Mouse (Mus musculus) embryonic facial prominence, embryonic 10.5 days (tissue): Measurements from ENCODE around the gene Tle4. TPM values are rescaled to one million over a fixed set of nuclear protein-coding genes. Genes with fewer than 3 reads are reported as not detected.
A peak's percentile ranks its signal among the peaks of the same experiment; 100 is the strongest.

Source experiments
- DNase-seq: peaks from one replicate; pipeline ENCODE4 v3.0.0-alpha.2; 2017; ENCODE audit warnings: low spot score
- H3K27ac ChIP-seq: fragments of 300-500 bp; sonication (generic); replicated peaks from 2 replicates; pipeline ENCODE4 v1.5.1; 2016; ENCODE audit warnings: mild to moderate bottlenecking
- H3K27me3 ChIP-seq: fragments of 300-500 bp; sonication (generic); replicated peaks from 2 replicates; pipeline ENCODE4 v1.6.1; 2016; ENCODE audit warnings: low read depth, mild to moderate bottlenecking; ENCODE audit not compliant: poor library complexity, severe bottlenecking
- H3K36me3 ChIP-seq: fragments of 300-500 bp; sonication (generic); replicated peaks from 2 replicates; pipeline ENCODE4 v1.6.1; 2016; ENCODE audit warnings: mild to moderate bottlenecking, moderate library complexity
- H3K4me1 ChIP-seq: fragments of 300-500 bp; sonication (generic); 2 replicates; pipeline ENCODE4 v1.6.1; 2016
- H3K4me3 ChIP-seq: fragments of 300-500 bp; sonication (generic); 2 replicates; pipeline ENCODE4 v1.5.1; 2016; ENCODE audit warnings: mild to moderate bottlenecking, moderate library complexity
- H3K9me3 ChIP-seq: fragments of 300-500 bp; sonication (generic); 2 replicates; pipeline ENCODE4 v1.6.1; 2016; ENCODE audit warnings: mild to moderate bottlenecking
- WGBS: fragments of 180-500 bp; shearing (Covaris S2); methylation state at CpG from one replicate; pipeline ENCODE4 v1.1.7; 2016; 5-methylcytosine and 5-hydroxymethylcytosine counted together
- polyA plus RNA-seq: library from polyadenylated mRNA; unstranded; fragments of >200 nt; fragmentation: Nextera tagmentation; extraction: Ambion mirVana; gene quantifications from 2 replicates; pipeline ENCODE4 v1.2.1, GENCODE M21; 2016

The Tle4 gene
- polyA plus RNA-seq, 1 experiment from 2014 or later: 21.7 TPM

GRCm38 (mm10) chr19:14600354-14600753 lies 2.5 kb upstream of the Tle4 start:
- no peaks in the 10 kb centered on the region for H3K9me3 ChIP-seq
- DNase-seq: no peak
- H3K27me3 ChIP-seq: peaks cover 33% of the 10 kb centered on the region
- H3K27ac ChIP-seq: no peak overlapping the region
- WGBS: 62% methylated on average over 3 of the region's 3 CpGs
- peaks cover 35% of the 10 kb centered on the region for H3K4me1 ChIP-seq
- H3K4me3 ChIP-seq: no peak overlapping the region
- no peaks in the 10 kb centered on the region for H3K36me3 ChIP-seq

DNA sequence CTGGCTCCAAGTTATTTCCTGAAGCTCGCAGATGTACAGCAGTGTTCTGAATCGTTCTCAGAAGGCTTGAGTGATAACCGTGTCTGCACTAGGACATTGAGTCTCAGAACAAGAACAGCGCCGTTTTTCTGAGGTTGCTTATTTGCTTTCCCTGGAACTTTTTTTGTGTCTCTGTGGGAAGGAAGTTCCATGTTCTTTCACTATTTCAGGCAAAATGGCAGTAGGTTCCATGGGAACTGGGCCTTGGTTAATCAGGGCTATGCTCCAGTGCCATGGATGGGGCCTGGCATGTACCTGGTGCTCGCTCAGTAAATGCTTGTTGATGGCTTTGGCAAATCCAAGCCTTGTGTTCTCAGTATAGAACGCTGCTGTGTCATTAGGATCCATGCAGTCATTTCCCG lies 2.0 kb upstream of the Tle4 start:
- peak overlapping the region; percentile 2; the same call in 1 of the 2 replicates for H3K4me3 ChIP-seq
- DNase-seq: peak; percentile 36
- H3K36me3 ChIP-seq: no peaks in the 10 kb centered on the region
- no peak overlapping the region for H3K27ac ChIP-seq
- H3K9me3 ChIP-seq: no peaks in the 10 kb centered on the region
- WGBS: 34% methylated on average over 8 of the region's 8 CpGs
- peaks cover 40% of the 10 kb centered on the region for H3K4me1 ChIP-seq
- peaks cover 29% of the 10 kb centered on the region for H3K27me3 ChIP-seq

DNA sequence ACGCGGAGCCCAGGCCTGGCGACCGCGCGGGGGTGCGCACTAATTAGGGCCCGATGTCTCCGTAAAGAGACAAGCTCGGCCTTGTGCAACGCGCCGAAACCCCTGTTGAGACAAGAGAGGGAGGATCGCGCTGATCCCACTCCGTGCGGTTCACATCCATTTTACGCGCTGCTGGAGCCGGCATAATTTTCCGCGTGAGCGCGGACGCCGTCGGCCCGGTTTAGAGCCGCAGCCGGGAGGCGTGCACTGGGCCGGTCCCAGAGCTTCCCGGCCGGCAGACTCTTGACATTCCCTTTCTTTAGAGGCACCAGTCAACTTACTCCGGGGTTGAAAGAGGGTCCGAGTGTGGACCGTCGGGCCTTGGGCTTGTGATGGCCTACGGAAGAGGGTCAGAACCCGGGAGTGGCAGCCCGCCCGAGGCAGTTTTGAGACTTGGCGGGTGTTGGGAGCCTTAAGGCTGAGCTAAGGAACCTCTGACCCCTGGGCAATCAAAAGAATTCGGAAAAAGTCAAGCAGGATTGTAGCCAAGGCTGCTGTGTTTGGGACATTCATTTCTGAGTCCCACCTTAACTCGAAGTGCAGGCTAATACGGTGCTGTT lies 938 bp upstream of the Tle4 start:
- peak overlapping the region; percentile 91 for H3K27ac ChIP-seq
- no peak for DNase-seq
- under 1% methylated on average over 46 of the region's 46 CpGs for WGBS
- peak overlapping the region; percentile 86 for H3K4me3 ChIP-seq
- no peaks in the 10 kb centered on the region for H3K9me3 ChIP-seq
- peaks cover 49% of the 10 kb centered on the region for H3K4me1 ChIP-seq
- H3K36me3 ChIP-seq: no peaks in the 10 kb centered on the region
- H3K27me3 ChIP-seq: peaks cover 19% of the 10 kb centered on the region

DNA sequence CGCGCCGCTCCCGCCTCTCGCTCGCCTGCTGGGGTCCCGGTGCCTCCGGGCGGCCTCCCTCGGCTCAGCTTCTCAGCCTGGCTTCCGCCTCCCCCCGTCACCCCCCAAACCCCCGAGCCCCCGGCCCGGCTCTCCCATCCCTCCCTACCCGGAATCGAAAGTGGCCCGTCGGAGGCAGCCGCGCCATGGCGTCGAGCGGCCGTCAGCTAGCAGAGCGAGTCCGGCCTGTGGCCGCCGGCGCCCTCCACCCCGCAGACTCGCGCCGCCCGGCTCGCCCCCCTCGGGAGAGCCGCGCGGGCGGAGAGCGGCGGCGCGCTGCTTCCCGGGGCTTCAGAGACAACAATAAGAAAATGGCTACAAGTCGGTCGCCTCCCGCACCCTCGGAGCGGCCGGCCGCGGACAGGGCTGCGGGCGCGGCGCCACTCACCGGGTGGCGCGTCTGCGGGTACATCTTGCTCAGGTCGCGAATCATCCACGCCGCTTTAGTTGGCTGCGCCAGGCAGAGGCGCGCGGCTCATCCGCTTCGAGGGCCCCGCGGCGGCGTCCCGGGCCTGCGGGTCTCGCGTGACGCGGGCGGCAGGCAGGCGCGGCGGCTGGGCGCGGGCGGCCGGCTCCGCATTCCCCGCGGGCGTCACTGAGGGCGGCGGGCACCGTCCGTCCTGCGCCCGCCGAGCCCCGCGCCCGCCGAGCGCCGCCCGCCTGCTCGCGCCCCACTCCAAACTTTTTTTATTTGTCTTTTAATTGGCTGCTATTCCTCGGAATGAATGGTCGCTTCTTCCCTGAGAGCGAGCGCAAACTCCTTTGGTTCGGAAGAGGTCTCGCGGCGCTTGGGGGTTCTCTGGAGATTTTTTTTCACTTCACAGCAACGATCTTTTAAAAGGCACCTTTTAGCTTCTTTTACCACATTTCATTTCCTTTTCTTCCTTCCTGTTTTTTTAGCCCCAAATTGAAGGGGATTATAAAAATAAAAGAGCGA lies 622 bp downstream of the Tle4 start:
- under 1% methylated on average over 120 of the region's 120 CpGs for WGBS
- peak; percentile 71 for DNase-seq
- peak overlapping the region; percentile 97 for H3K27ac ChIP-seq
- H3K36me3 ChIP-seq: peaks cover 10% of the 10 kb centered on the region
- H3K4me1 ChIP-seq: peaks cover 60% of the 10 kb centered on the region
- H3K27me3 ChIP-seq: peaks cover 7% of the 10 kb centered on the region
- H3K9me3 ChIP-seq: no peaks in the 10 kb centered on the region
- H3K4me3 ChIP-seq: peak overlapping the region; percentile 86

GRCm38 (mm10) chr19:14596358-14596940 lies 1.4 kb downstream of the Tle4 start:
- peaks cover 16% of the 10 kb centered on the region for H3K36me3 ChIP-seq
- no peaks in the 10 kb centered on the region for H3K9me3 ChIP-seq
- under 1% methylated on average over 12 of the region's 12 CpGs for WGBS
- peak overlapping the region; percentile 86 for H3K4me3 ChIP-seq
- H3K27me3 ChIP-seq: peaks cover 7% of the 10 kb centered on the region
- no peak for DNase-seq
- peaks cover 66% of the 10 kb centered on the region for H3K4me1 ChIP-seq
- H3K27ac ChIP-seq: peak overlapping the region; percentile 97

- DNase-seq: no peak
- H3K36me3 ChIP-seq: peaks cover 22% of the 10 kb centered on the region
- no peak overlapping the region; the same call in 1 of the 2 replicates for H3K27ac ChIP-seq
- no peaks in the 10 kb centered on the region for H3K9me3 ChIP-seq
- no peaks in the 10 kb centered on the region; the same call in 1 of the 2 replicates for H3K27me3 ChIP-seq
- H3K4me1 ChIP-seq: peaks cover 58% of the 10 kb centered on the region
- peak overlapping the region; percentile 86 for H3K4me3 ChIP-seq
- WGBS: 25% methylated on average over 11 of the region's 11 CpGs
Measured at GRCm38 (mm10) chr19:14595390-14595997, 2.4 kb downstream of the Tle4 start.

DNA sequence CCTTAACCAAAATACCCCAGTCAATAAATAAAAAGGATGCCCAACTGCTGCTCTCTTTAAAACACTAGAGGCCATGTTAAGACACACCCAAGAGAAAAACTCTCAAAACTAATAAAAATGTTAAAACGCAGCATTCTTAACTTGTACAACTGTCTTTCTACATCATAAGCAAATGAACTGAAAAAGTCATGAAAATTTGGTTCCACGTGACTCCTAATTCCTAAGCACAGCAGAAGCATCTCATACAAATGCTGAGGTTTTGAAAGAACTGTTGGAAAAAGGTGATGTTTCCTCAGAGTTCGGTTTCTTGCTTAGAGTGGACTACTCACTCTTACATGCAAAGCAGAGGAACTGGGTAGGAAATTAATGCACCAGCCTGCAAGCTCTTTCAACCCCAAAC lies 3.3 kb downstream of the Tle4 start:
- Histone ChIP-seq H3K36me3 (peaks cover 30% of the 10 kb centered on the region), H3K4me1 (peaks cover 55% of the 10 kb centered on the region), H3K27me3 (no peaks in the 10 kb centered on the region; the same call in none of the 2 replicates), H3K27ac (no peak overlapping the region), H3K9me3 (no peaks in the 10 kb centered on the region), H3K4me3 (peak overlapping the region; percentile 86)
- 77% methylated on average over 3 of the region's 3 CpGs for WGBS
- no peak for DNase-seq

DNA sequence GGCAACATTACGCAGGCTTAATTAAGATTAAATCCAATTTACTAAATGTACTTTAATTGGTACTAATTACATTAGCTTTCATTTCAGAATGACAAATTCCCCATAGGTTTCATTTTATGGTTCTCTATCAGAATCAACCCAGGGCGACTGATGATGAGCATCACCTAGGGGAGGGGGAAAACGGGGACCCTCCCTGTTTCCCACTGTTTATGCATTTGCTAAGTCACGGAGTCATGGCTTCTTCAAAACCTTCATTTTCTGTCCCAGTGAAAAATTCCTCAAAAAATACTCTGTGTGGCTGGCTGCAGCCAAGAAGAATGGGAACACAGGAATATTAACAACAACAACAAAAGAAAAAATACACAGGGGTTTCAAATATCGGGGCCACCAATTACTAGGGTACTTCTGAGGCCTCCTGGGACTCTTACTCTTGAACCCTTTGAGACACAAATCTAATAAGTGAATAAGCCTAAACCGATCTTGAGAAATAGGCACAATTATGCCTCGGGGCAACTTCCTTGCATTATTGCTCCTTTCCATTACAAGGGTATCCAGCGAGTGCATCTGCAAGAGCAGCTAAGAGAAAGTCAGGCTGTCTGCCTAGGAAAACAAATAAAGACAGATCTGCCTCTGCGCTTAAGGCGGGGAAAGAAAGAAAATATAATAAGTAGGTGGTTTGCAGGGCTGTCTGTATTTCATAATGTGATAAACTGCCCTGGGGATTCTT lies 5.9 kb downstream of the Tle4 start:
- Histone ChIP-seq H3K4me3 (peak overlapping the region; percentile 8; the same call in 1 of the 2 replicates), H3K9me3 (no peaks in the 10 kb centered on the region), H3K27ac (no peak overlapping the region), H3K36me3 (peaks cover 31% of the 10 kb centered on the region), H3K27me3 (no peaks in the 10 kb centered on the region; the same call in none of the 2 replicates), H3K4me1 (peaks cover 70% of the 10 kb centered on the region)
- DNase-seq: no peak
- 40% methylated on average over 10 of the region's 10 CpGs for WGBS

DNA sequence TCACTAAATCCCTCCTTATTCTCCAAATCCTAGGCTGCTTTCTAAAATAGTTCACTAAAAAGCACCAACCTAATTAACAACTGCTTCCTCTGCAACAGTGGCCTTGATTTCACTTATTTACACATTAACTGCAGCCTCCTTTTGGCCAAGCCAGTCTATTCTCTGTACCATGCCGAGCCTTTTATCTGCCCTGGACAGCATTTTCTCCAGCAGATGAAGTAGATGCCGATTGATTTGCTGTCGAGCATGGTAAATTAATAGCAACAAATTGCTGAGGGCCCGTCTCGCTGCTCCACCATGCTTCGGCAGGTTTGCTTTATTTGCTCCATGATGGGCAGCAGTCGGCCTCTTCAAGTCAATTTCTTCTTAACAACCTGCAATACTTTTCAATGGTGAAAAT lies 7.7 kb downstream of the Tle4 start:
- Histone ChIP-seq H3K4me3 (no peak overlapping the region), H3K27me3 (no peaks in the 10 kb centered on the region; the same call in none of the 2 replicates), H3K36me3 (peaks cover 44% of the 10 kb centered on the region), H3K4me1 (peaks cover 76% of the 10 kb centered on the region), H3K27ac (no peak overlapping the region), H3K9me3 (no peaks in the 10 kb centered on the region)
- DNase-seq: no peak
- WGBS: 55% methylated on average over 7 of the region's 7 CpGs

DNA sequence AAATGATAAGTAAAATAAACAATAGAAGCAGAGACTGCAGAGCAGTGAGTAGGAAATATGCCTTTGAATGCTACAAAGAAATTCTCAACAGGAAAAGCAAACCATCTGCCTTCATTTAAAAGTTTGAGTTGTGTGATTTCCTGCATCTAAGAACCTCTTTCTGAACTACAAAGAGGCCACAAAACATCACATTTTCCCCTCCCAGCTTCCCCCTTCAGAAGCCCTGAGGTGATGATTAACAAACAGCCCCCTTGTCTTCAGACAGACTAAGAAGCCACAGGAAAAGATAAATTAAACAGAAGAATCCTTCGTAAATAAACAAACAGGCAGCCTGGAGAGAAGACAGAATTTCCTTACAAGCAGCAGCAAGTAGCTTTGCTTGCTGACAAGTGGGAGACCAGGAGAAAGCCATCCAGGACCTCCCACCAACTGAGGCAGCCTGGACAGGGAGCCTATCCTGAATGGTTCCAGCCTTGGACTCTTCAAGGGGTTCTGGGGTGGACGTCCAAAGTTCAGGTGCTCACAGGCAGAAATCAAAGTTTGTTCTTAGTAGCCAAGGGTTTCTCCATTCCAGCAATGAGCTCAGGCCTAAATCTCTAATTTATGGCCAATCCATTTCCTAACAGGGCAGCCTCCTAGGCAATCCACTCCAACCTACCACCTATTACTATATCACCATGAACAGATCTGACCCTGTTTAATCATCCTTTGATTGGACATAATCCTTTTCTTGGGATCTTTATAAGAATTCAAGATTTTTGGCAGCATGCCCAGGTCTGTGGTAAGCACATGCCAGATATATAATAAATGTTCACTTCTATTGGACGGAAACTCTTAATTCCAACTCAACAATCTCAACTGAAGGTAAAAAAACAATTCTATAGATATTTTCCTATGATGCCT lies 9.4 kb downstream of the Tle4 start:
- H3K9me3 ChIP-seq: no peaks in the 10 kb centered on the region
- H3K27me3 ChIP-seq: no peaks in the 10 kb centered on the region; the same call in 1 of the 2 replicates
- H3K27ac ChIP-seq: peak overlapping the region; percentile 30; the same call in 1 of the 2 replicates
- H3K36me3 ChIP-seq: peaks cover 54% of the 10 kb centered on the region
- H3K4me3 ChIP-seq: no peak overlapping the region
- peaks cover 61% of the 10 kb centered on the region for H3K4me1 ChIP-seq
- peak; percentile 34 for DNase-seq
- WGBS: 38% methylated on average over 3 of the region's 3 CpGs

GRCm38 (mm10) chr19:14586171-14586570 lies 11.7 kb downstream of the Tle4 start:
- Histone ChIP-seq H3K4me1 (peaks cover 48% of the 10 kb centered on the region), H3K36me3 (peaks cover 58% of the 10 kb centered on the region), H3K27me3 (no peaks in the 10 kb centered on the region; the same call in 1 of the 2 replicates), H3K4me3 (no peak overlapping the region), H3K27ac (no peak overlapping the region), H3K9me3 (no peaks in the 10 kb centered on the region)
- 39% methylated on average over 3 of the region's 3 CpGs for WGBS
- no peak for DNase-seq
